Comparison of ENCODE assay signal across 8 mouse cellular contexts in the genomic region with DNA sequence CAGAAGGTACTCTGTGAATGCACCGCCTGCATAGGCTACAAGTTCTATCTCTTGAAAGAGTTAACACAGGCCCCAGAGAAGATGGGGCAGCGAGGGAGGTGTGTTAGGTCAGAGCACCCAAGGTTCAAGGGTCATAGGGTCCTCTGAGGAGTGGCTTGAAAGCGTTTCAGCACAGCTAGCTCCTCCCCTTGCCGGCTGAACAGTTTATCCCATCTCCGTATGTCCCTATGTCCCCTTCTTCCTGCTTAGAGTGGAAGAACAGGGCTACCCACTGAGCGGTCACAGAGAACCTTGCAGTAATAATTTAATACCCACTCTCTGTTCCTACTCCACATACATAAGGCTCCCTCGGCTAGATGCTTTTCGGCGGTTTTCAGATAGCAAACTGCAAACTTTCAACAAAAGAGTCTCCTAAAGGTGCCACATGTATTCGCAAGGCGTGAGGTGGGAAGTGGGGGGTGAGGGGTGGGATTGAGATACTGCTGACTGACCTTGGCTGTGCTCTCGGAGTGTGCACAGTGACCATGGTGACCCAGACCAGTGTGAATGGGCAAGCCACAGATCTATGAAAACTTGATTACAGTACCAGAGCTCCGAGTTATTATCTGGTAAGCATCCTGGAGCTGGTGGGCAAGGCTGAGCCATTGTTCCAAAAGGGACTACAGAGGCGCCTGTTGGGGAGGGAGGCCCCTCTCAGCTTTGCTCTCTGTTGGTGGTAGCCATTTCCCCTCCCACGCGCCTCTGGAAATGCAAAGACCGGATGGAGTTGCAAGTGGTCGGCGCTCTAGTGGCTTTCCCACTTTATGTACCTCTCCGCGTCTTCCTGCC. TPM values are rescaled to one million over a fixed set of nuclear protein-coding genes. Genes with fewer than 3 reads are reported as not detected.
A peak's percentile ranks its signal among the peaks of the same experiment; 100 is the strongest.
DNase-seq lines count a peak whose midpoint lies in the region; ATAC-seq and TF ChIP-seq lines count a peak whose summit lies in the region.

TSS of gene Scd2 (plus strand) at position 734 of the 828 bp plus-strand sequence.

- TF ChIP-seq CTCF in Patski (IDR thresholded peaks at IDR 0.05) = no peak
- no peak for TF ChIP-seq CTCF in embryonic fibroblast, embryonic 13.5 days (IDR thresholded peaks at IDR 0.05; ENCODE audit: borderline replicate concordance, insufficient read depth, low read length)
- no peak for TF ChIP-seq CTCF in liver, adult 2 months (IDR thresholded peaks at IDR 0.05; ENCODE audit: low read depth, low read length)

- no peak for DNase-seq in layer of hippocampus, adult 18-20 months (ENCODE audit: low spot score in 2 of 2)
- DNase-seq in layer of hippocampus, adult 11-12 months (ENCODE audit: low spot score) = no peak
- DNase-seq in Patski (ENCODE audit: low read depth, low spot score) (no peak), MN1 (ENCODE audit: low spot score) (no peak)
- peak; percentile 29 for DNase-seq in liver, adult 2 months (ENCODE audit: extremely low read depth, low read depth, low spot score)
- DNase-seq in retina, embryonic 14.5 days (ENCODE audit: low spot score) = peak; percentile 58

- WGBS in hindbrain, embryonic 13.5 days = 2% methylated on average over 21 of the region's 21 CpGs
- WGBS in liver, adult 2 months = 9% methylated on average over 21 of the region's 21 CpGs

- H3K36me3 ChIP-seq in hindbrain, embryonic 13.5 days = peaks cover 24% of the 10 kb centered on the region
- no peaks in the 10 kb centered on the region for H3K36me3 ChIP-seq in liver, adult 2 months (ENCODE audit: control insufficient read depth, insufficient read depth, low read length)

- H3K79me2 ChIP-seq in liver, adult 2 months (ENCODE audit: control insufficient read depth, insufficient read depth, low read length) = no peaks in the 10 kb centered on the region

- in situ Hi-C loops in Patski (cut with MboI; ENCODE audit: low pct_unique_long_range_greater_than_20kb) = no loop called here

- H3K9ac ChIP-seq in hindbrain, embryonic 13.5 days = peak within 1 kb of the TSS; percentile 98
- H3K9ac ChIP-seq in liver, adult 2 months (ENCODE audit: low read depth, low read length) = peak within 1 kb of the TSS; percentile 26

- H3K4me1 ChIP-seq in embryonic fibroblast, embryonic 13.5 days (ENCODE audit: control insufficient read depth, insufficient read depth, low read length) = peaks cover 3% of the 10 kb centered on the region
- H3K4me1 ChIP-seq in hindbrain, embryonic 13.5 days (replicated peaks) = peaks cover 53% of the 10 kb centered on the region
- no peaks in the 10 kb centered on the region; the same call in 1 of the 2 replicates for H3K4me1 ChIP-seq in liver, adult 2 months (ENCODE audit: control insufficient read depth, insufficient read depth, low read length)

- TF ChIP-seq POLR2A in embryonic fibroblast, embryonic 13.5 days (IDR thresholded peaks at IDR 0.05; ENCODE audit: low read depth, low read length) = peak; percentile 49; the same call in 1 of the 2 replicates
- no peak for TF ChIP-seq POLR2A in liver, adult 2 months (IDR thresholded peaks at IDR 0.05; ENCODE audit: extremely low read depth, insufficient read depth, low read length)

- H3K9me3 ChIP-seq in hindbrain, embryonic 13.5 days = no peaks in the 10 kb centered on the region

- H3K27ac ChIP-seq in embryonic fibroblast, embryonic 13.5 days (ENCODE audit: insufficient read depth, low read length) = peak within 1 kb of the TSS; percentile 95
- peak within 1 kb of the TSS; percentile 99 for H3K27ac ChIP-seq in hindbrain, embryonic 13.5 days
- H3K27ac ChIP-seq in liver, adult 2 months (replicated peaks; ENCODE audit: insufficient read depth, low read depth, low read length) = peak within 1 kb of the TSS; percentile 33; the same call in 1 of the 2 replicates

- no peaks in the 10 kb centered on the region for H3K27me3 ChIP-seq in Patski
- no peaks in the 10 kb centered on the region for H3K27me3 ChIP-seq in hindbrain, embryonic 13.5 days
- H3K27me3 ChIP-seq in liver, adult 2 months (ENCODE audit: control insufficient read depth, insufficient read depth, low read length) = no peaks in the 10 kb centered on the region; the same call in 1 of the 2 replicates

- ATAC-seq in Patski = no peak
- ATAC-seq in hindbrain, embryonic 13.5 days (ENCODE audit: low FRiP score) = 0 out of 2 replicates have a peak, but pooled peaks have one; percentile 0

- POLR2A ChIA-PET in Patski (lab: Charles Lee) = interaction anchor here (1.0 to 1.6 kb wide), 2 partner anchors 14 to 27 kb away, joined by 3 read pairs; no protein-coding TSS in a partner anchor

- CTCF ChIA-PET in Patski (lab: Charles Lee) = interaction anchor here (1.0 to 3.3 kb wide), 3 partner anchors 36 to 54 kb away, joined by 3 to 21 read pairs (median 3); no protein-coding TSS in a partner anchor

- peak within 1 kb of the TSS; percentile 96 for H3K4me2 ChIP-seq in hindbrain, embryonic 13.5 days

- H3K4me3 ChIP-seq in embryonic fibroblast, embryonic 13.5 days (ENCODE audit: insufficient read depth, low read length) = peak within 1 kb of the TSS; percentile 82
- H3K4me3 ChIP-seq in hindbrain, embryonic 13.5 days = peak within 1 kb of the TSS; percentile 90
- peak within 1 kb of the TSS; percentile 56 for H3K4me3 ChIP-seq in liver, adult 2 months (ENCODE audit: insufficient read depth, low read depth, low read length)

RNA-seq across cellular contexts. Expression of gene Scd2, which starts in this region (rescaled TPM):
- 100 to 1,000 TPM; 656 to 658 TPM for total RNA-seq in layer of hippocampus, adult 18-20 months (2021)
- polyA plus RNA-seq in Patski (2021) = 152 TPM
- 442 and 478 TPM in 2 replicates for polyA plus RNA-seq in embryonic fibroblast, embryonic 13.5 days (2011; ENCODE audit: insufficient read length, low read depth, missing spikeins)
- polyA plus RNA-seq in hindbrain, embryonic 13.5 days (2015; fragmentation: Nextera tagmentation; extraction: Ambion mirVana) = 246 and 249 TPM in 2 replicates
- 2.2 and 3.9 TPM in 2 replicates for total RNA-seq in liver, adult 2 months (2014; rRNA removed)
- 2.7 and 2.9 TPM in 2 replicates for polyA plus RNA-seq in liver, adult 2 months (2012; rRNA removed)

Comparison
In these comparisons a context has a peak if more than half of its experiments do, and no peak if none do; other contexts are left out.
1. RNA of gene Scd2 (total RNA-seq): 656 to 658 TPM in layer of hippocampus, adult 18-20 months; 2.2 to 3.9 TPM in liver, adult 2 months; every median in the first group is over 100 times any median in the second.
2. RNA of gene Scd2 (polyA plus RNA-seq): 442 to 478 TPM in embryonic fibroblast, embryonic 13.5 days, 246 to 249 TPM in hindbrain, embryonic 13.5 days and 152 TPM in Patski (single experiment); 2.7 to 2.9 TPM in liver, adult 2 months; every median in the first group is over 10 times any median in the second.
3. DNase-seq: peak in liver, adult 2 months (single experiment) and retina, embryonic 14.5 days (single experiment); none in layer of hippocampus, adult 18-20 months (0 of 2), layer of hippocampus, adult 11-12 months (single experiment), Patski (single experiment) and MN1 (single experiment).
4. H3K27ac ChIP-seq: peak in every context shown above with its lines; median percentile 99 in hindbrain, embryonic 13.5 days; 95 in embryonic fibroblast, embryonic 13.5 days; 33 in liver, adult 2 months.
5. Peak in every context shown above with its lines, with median percentiles within 50 percentile points of each other: H3K4me3 ChIP-seq.